Mouse (Mus musculus) erythroblast, embryonic 14.5 days (primary cell): ENCODE results near the gene Tprg.

Experiments used
- GATA1 ChIP-seq: IDR thresholded peaks from 2 replicates; pipeline ENCODE4 v1.6.1; 2012; ENCODE audit warnings: low read length, inconsistent platforms, mixed read lengths
- TAL1 ChIP-seq: IDR thresholded peaks from 3 replicates; pipeline ENCODE4 v1.6.1; 2012; ENCODE audit warnings: low read length, inconsistent platforms, mixed read lengths

DNA sequence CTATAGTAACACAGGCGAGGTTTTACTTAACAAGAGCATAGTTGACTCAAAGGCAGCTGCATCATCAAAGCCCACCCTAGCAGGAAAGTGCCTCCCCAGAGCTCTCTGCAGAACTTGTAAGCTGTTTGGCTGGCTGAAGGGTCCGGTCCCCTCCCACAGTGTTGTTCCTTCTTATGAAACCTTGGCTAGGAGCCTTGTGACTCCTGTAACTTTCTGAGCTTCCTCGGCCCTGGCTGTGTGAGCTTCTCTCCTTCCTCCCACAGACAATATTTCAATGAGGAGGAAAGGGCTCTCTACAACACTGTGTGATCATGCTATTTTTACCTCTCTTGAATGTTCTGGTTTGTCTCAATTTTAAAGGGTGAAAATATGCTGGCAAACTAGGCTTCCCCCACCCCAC is 28.5 kb downstream of the Tprg start:
- TF ChIP-seq GATA1, result no peak
- TF ChIP-seq TAL1, result no peak
